Mouse (Mus musculus) midbrain, embryonic 10.5 days (tissue): ENCODE measurements at regions not wholly inside any gene's neighbourhood (a gene's known extent, or its start where the extent isn't known, plus 50 kb on each side); places are given as distances from the start of the nearest gene placed in this dataset.

ENCODE experiments used
- DNase-seq: peaks from one replicate; pipeline ENCODE4 v3.0.0-alpha.2; 2017; ENCODE audit warnings: low spot score
- H3K27ac ChIP-seq: fragments of 300-500 bp; sonication (generic); replicated peaks from 2 replicates; pipeline ENCODE4 v1.5.1; 2016; ENCODE audit warnings: mild to moderate bottlenecking
- H3K27me3 ChIP-seq: fragments of 300-500 bp; sonication (generic); 2 replicates; pipeline ENCODE4 v1.6.1; 2016; ENCODE audit warnings: low read depth, mild to moderate bottlenecking; ENCODE audit not compliant: poor library complexity, severe bottlenecking
- H3K36me3 ChIP-seq: fragments of 300-500 bp; sonication (generic); 2 replicates; pipeline ENCODE4 v1.6.1; 2016; ENCODE audit warnings: mild to moderate bottlenecking, moderate library complexity
- H3K4me1 ChIP-seq: fragments of 300-500 bp; sonication (generic); 2 replicates; pipeline ENCODE4 v1.6.1; 2016
- H3K4me3 ChIP-seq: fragments of 300-500 bp; sonication (generic); 2 replicates; pipeline ENCODE4 v1.5.1; 2016; ENCODE audit warnings: mild to moderate bottlenecking, moderate library complexity
- H3K9me3 ChIP-seq: fragments of 300-500 bp; sonication (generic); replicated peaks from 2 replicates; pipeline ENCODE4 v1.6.1; 2016; ENCODE audit warnings: mild to moderate bottlenecking
- WGBS: fragments of 180-500 bp; shearing (Covaris S2); methylation state at CpG from one replicate; pipeline ENCODE4 v1.1.7; 2016; 5-methylcytosine and 5-hydroxymethylcytosine counted together

DNA sequence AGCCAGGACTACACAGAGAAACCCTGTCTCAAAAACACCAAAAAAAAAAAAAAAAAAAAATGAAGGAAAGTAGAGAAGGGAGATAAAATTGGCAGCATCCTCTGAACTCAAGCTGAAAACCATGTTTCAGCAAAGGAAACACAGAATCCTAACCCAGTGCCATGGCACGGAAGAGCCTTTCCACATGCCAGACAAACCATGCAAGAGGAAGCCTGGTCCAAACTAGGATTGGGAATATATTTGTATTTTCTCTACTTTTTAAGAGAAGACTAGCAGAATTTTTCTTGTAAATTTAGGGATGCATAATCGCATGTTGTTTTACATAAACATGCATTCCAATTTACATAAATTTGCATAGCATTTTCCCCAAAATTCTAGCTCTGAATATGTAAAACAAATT, 934.8 kb upstream of the Acvr2a start:
- Histone ChIP-seq H3K4me1 (no peaks in the 10 kb centered on the region), H3K9me3 (no peaks in the 10 kb centered on the region), H3K4me3 (no peak overlapping the region), H3K36me3 (no peaks in the 10 kb centered on the region), H3K27me3 (no peaks in the 10 kb centered on the region), H3K27ac (no peak overlapping the region)
- no peak for DNase-seq
- 94% methylated on average over 2 of the region's 2 CpGs for WGBS

DNA sequence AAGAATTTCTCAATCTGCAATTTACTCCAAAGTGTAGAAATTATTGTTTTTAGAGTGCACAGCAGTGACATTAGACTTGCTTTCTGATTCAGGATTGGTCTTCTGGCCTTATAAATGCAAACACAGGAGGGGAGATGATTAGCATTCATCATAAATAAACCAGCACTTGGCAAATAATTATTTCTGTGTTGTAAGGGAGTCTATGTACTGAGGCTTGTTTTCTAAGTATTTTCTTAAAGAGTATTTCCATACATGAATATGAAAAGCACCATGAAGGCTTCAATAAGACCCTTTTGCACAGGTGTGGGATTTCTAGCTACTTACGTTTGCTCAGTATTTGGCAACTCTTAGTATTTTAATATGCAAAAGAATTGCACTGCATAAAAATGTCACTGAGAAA, 934.1 kb upstream of the Acvr2a start:
- Histone ChIP-seq H3K27me3 (no peaks in the 10 kb centered on the region), H3K9me3 (no peaks in the 10 kb centered on the region), H3K27ac (no peak overlapping the region), H3K4me3 (no peak overlapping the region), H3K36me3 (no peaks in the 10 kb centered on the region), H3K4me1 (no peaks in the 10 kb centered on the region)
- DNase-seq, result no peak
- WGBS, result 78% methylated on average over 1 of the region's 1 CpGs

DNA sequence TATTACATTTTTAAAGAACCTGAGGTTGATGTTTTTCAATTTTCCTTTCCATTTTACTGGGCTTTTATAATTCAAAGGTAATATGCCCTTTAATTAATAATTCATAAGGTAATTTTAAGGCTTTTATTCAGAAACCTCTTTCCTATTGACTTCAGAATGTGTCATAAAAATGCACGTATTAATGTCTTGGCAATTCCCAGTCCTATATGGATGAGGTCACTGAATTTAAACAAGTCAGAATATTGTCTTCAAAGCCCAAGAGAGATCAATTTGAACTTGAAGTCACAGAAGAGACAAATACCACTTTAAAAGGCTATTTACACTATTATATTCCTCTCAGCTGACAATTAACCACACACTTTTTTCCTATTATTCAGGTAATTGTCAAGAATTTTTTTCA, 925.7 kb upstream of the Acvr2a start:
- no peaks in the 10 kb centered on the region for H3K27me3 ChIP-seq
- no peaks in the 10 kb centered on the region for H3K9me3 ChIP-seq
- no peak overlapping the region for H3K4me3 ChIP-seq
- no peaks in the 10 kb centered on the region for H3K36me3 ChIP-seq
- H3K27ac ChIP-seq, result no peak overlapping the region
- DNase-seq, result no peak
- 77% methylated on average over 1 of the region's 1 CpGs for WGBS
- H3K4me1 ChIP-seq, result no peaks in the 10 kb centered on the region

DNA sequence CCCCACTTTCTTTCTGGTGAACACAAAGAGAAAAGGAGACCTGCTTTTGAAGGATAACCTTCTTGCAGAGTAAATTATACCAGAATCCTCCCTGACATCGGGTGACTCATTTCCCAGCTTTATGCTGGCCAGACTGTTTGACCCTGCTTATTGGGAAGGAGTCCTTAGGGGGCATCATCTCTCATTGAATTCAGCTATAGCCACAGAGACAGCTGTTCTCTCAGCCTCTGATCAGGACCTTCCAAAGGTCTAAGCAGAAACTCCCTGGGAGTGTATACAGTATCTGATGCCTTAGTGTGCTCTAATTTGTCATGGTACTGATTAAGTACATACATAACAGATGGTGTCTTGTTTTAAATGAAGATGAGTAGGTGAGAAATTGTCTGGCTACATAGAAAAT, 922.5 kb upstream of the Acvr2a start:
- WGBS, result 66% methylated on average over 1 of the region's 1 CpGs
- H3K27ac ChIP-seq, result no peak overlapping the region
- H3K27me3 ChIP-seq, result no peaks in the 10 kb centered on the region
- no peak for DNase-seq
- H3K36me3 ChIP-seq, result no peaks in the 10 kb centered on the region
- H3K4me1 ChIP-seq, result no peaks in the 10 kb centered on the region
- no peak overlapping the region for H3K4me3 ChIP-seq
- no peaks in the 10 kb centered on the region for H3K9me3 ChIP-seq

DNA sequence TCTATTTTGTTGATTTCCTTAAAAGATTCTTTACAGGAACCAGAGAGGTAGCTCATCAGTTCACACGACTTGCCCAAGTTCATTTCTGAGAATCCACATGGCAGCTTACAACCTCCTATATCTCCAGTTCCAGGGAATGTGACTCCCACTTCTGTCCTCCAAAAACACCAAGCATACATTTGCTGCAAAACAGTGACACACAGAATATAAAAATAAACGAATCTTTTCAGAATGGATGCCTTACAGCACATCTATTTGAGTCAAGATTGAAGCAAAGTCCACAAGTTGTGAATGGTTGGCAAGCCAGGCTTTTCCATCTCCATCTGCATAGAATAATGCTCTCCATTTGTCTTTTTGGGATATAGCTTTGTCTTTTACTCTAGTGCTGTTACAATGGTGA, 921.0 kb upstream of the Acvr2a start:
- Histone ChIP-seq H3K27ac (no peak overlapping the region), H3K27me3 (no peaks in the 10 kb centered on the region), H3K4me3 (no peak overlapping the region), H3K4me1 (no peaks in the 10 kb centered on the region), H3K36me3 (no peaks in the 10 kb centered on the region), H3K9me3 (no peaks in the 10 kb centered on the region)
- WGBS, result 80% methylated on average over 2 of the region's 2 CpGs
- no peak for DNase-seq

DNA sequence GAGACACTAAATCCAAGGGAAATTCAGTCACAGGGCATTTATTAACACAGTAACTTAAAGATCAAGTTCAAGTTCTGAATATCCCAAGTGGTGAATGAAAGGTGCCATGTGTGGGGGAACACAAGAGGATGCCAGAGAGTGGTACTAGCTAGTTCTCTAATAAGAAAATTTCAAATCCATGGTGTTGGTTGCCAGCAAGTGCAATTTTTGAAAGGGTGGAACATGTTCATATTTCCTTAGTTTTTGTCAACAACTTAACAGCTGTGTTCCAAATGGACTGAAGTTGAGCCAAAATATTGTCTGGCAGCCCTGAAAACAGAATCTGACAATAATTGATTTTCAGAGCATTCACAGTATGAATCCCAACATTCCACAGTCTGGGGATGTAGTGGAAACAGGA, 919.1 kb upstream of the Acvr2a start:
- H3K27ac ChIP-seq, result no peak overlapping the region
- no peaks in the 10 kb centered on the region for H3K36me3 ChIP-seq
- H3K27me3 ChIP-seq, result no peaks in the 10 kb centered on the region
- no peaks in the 10 kb centered on the region for H3K4me1 ChIP-seq
- no peaks in the 10 kb centered on the region for H3K9me3 ChIP-seq
- no peak for DNase-seq
- no peak overlapping the region for H3K4me3 ChIP-seq

DNA sequence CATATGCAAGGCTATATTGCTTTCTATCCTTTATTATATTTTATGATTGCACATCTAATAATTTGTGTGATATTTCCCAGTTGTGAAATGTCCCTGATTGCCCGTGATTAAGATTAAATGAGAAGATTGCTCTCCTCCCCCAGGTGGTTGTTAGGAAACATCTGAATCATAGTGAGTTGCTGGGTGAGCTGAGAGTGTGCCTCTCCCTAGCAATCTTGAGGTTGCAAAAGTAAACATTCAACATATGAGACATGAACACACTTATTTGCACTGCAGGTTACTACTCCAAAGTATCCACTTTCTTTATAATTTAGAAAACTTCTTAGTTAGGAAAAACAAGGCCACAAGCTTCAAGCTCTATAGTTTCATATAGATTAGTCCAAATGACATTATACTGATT, 899.6 kb upstream of the Acvr2a start:
- no peaks in the 10 kb centered on the region for H3K27me3 ChIP-seq
- WGBS, result 81% methylated on average over 1 of the region's 1 CpGs
- H3K4me1 ChIP-seq, result no peaks in the 10 kb centered on the region
- H3K27ac ChIP-seq, result no peak overlapping the region
- no peak for DNase-seq
- no peaks in the 10 kb centered on the region for H3K9me3 ChIP-seq
- no peaks in the 10 kb centered on the region for H3K36me3 ChIP-seq
- no peak overlapping the region for H3K4me3 ChIP-seq

DNA sequence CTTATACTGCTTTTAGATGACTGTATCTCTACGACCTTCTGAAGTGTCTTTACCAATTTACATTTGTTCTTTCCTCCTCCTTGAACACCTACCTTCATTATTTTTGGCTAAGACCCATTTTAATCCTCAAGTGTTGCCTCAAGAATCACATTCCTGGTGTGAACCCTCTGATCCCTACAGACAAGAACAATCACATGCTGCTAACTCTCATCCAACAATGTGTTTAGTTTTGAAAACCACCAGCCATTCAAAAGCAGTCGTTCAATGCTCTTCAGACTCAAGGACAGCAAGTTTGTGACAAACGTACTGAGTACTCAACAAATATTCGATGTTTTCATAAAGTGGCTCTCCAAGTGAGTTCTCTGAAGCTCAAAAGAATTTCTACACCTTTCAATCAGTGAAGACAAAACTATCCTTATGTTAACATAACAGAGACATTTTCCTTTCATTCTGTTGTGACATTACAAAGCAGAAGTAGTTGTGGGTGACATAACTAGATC, 898.9 kb upstream of the Acvr2a start:
- no peaks in the 10 kb centered on the region for H3K36me3 ChIP-seq
- no peak overlapping the region for H3K27ac ChIP-seq
- H3K9me3 ChIP-seq, result no peaks in the 10 kb centered on the region
- H3K27me3 ChIP-seq, result no peaks in the 10 kb centered on the region
- no peaks in the 10 kb centered on the region for H3K4me1 ChIP-seq
- WGBS, result 77% methylated on average over 4 of the region's 4 CpGs
- H3K4me3 ChIP-seq, result no peak overlapping the region
- DNase-seq, result no peak

DNA sequence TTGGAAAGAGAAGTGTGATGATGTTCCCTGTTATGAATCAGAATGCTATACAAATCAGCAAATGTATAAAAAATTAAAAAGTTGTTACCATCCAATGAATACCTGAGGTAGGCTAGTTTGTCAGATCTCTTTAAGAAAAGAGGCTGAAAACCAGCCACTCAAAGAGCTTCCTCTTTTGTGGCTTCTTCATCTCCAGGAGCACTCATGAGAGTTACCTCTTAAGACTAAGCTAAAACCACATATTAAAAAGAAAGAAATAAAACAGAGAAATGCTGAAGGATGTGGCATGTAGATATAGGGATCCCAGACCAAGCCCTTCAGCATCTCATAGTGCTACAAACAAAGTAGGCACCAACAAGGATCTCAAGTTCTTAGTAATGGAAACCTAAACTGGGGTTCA, 890.9 kb upstream of the Acvr2a start:
- H3K27ac ChIP-seq, result no peak overlapping the region
- no peak for DNase-seq
- H3K4me1 ChIP-seq, result no peaks in the 10 kb centered on the region
- no peak overlapping the region for H3K4me3 ChIP-seq
- H3K9me3 ChIP-seq, result no peaks in the 10 kb centered on the region
- H3K27me3 ChIP-seq, result no peaks in the 10 kb centered on the region
- H3K36me3 ChIP-seq, result no peaks in the 10 kb centered on the region

DNA sequence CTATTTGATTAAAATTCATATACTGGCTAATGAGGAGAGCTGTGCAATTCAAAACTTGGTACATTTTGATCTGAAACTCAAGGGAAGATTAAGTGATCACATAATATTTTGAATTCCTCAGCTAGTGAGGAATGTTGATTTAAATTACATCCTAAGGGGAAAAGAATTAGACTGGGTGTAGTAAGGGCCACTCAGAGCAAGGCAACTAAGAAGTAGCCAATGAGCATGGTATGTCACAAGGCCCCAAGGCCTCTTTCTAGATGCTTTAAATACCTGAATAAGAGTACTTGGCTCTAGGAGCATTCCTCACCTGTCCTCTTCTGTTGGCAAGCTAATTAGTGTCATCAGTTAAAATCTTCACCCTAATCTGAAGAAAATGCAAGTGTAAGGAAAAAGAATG, 887.3 kb upstream of the Acvr2a start:
- Histone ChIP-seq H3K9me3 (no peaks in the 10 kb centered on the region), H3K36me3 (no peaks in the 10 kb centered on the region), H3K4me1 (no peaks in the 10 kb centered on the region), H3K4me3 (no peak overlapping the region), H3K27ac (no peak overlapping the region), H3K27me3 (no peaks in the 10 kb centered on the region)
- no peak for DNase-seq

DNA sequence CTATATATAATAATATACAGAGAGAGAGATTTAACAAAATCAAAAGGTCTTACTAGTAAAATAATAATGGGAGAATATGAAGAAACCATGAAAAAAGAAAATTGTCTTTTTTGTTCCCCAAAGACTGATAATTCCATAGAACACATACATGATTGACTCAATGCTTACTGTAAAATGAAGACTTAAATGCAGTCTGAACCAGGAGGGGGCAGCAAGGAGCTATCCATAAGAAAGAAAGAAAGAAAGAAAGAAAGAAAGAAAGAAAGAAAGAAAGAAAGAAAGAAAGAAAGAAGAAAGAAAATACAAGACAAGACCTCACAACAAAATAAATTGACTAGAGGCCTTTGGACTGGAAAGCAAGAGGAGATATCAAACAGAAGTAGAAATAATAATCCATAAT, 868.8 kb upstream of the Acvr2a start:
- Histone ChIP-seq H3K4me3 (no peak overlapping the region), H3K4me1 (no peaks in the 10 kb centered on the region), H3K27me3 (no peaks in the 10 kb centered on the region), H3K36me3 (no peaks in the 10 kb centered on the region), H3K9me3 (no peaks in the 10 kb centered on the region), H3K27ac (no peak overlapping the region)
- no peak for DNase-seq

DNA sequence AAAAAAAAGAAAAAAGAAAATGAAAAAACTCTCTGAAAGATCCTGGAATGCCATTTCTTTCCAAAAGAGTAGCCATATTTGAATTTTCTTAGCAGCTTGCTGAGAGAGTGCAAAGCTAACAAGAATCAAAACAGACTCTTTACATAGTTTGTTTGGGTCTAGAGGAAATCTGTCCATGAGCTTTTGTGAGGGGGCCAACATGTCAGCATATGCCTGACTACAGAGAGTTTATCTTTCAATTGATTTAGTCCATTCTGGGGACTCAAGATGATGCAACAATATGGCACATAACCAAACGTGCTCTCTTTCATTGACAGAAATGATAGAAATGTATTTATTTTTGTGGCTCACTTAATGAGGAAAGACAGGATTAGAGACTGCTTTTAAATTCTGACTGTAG, 822.8 kb upstream of the Acvr2a start:
- 69% methylated on average over 1 of the region's 1 CpGs for WGBS

DNA sequence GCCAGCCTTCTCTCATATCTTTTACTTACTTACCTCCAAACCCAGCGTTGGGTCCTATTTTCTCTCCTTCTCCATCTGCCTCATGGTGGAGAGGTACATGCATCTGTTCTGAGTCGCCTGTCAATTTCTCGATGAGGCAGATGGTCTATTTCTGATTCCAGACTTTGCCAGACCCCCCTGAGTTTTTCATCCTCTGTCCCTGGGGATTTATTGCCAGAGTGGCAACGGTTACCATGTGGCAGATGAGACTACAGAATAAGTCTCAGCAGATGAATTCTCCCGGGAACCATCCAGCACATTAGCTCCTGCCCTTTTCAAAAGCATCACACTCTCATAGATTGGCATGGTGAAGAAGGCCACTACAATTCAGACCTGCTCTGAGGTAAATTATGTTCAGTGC, 819.7 kb upstream of the Acvr2a start:
- Histone ChIP-seq H3K4me3 (no peak overlapping the region), H3K27me3 (no peaks in the 10 kb centered on the region), H3K27ac (no peak overlapping the region), H3K9me3 (no peaks in the 10 kb centered on the region), H3K36me3 (no peaks in the 10 kb centered on the region), H3K4me1 (no peaks in the 10 kb centered on the region)
- no peak for DNase-seq
- WGBS, result 88% methylated on average over 5 of the region's 5 CpGs

More for the DNA sequence above, 822.8 kb upstream of the Acvr2a start:
- H3K4me1 ChIP-seq, result no peaks in the 10 kb centered on the region
- H3K4me3 ChIP-seq, result no peak overlapping the region
- no peak overlapping the region for H3K27ac ChIP-seq
- no peaks in the 10 kb centered on the region for H3K9me3 ChIP-seq
- no peak for DNase-seq
- H3K27me3 ChIP-seq, result no peaks in the 10 kb centered on the region
- no peaks in the 10 kb centered on the region for H3K36me3 ChIP-seq

DNA sequence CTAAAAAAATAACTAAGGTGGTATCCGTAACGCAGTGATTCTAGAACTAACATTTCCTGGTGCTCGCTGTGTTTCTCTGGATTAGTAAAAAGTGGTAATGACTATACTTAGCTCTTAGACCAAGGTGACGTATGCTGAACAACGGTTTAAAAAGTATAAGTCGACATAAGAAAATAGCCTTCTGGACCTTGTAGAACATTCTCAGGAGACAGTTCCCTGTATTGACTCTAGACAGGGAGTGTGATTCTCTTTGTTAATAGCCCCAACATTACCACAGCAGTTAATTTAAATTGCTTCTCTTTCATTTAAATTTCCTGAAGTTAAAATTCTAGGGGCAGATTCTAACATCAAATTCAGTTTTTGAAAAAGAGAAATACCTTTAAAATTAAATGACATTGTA, 812.7 kb upstream of the Acvr2a start:
- DNase-seq, result no peak
- Histone ChIP-seq H3K36me3 (no peaks in the 10 kb centered on the region), H3K27ac (no peak overlapping the region), H3K4me1 (no peaks in the 10 kb centered on the region), H3K9me3 (no peaks in the 10 kb centered on the region), H3K27me3 (no peaks in the 10 kb centered on the region), H3K4me3 (no peak overlapping the region)
- 90% methylated on average over 6 of the region's 6 CpGs for WGBS
